Mouse (Mus musculus) spleen, adult 12 weeks (tissue): Measurements from ENCODE around the gene Olfr809.

Experiments used
- DNase-seq: peaks from one replicate; pipeline ENCODE4 v3.0.0; 2022; ENCODE audit warnings: low spot score

Olfr809 gene

DNA sequence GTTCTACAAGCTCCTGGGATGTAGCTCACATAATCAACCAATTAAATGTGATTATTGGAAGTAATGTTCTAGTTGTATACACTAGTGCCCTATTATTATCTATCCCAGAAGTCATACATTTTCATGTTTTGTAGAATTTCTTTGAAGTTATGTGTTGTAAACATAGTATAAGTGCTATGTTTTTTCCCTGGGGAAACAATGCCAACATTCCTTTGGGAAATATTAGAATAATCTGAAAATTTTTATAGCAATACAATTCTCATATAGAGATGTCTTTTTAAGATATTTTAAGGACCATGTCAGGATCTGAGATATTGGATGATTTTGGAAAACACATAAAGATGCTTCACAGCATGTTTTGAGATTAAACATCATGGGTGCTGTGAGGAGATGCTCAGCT, at the start of gene Olfr809:
Gene Olfr809, plus strand, starts transcription at position 301 of the 400 bp plus-strand sequence.
- no peak for DNase-seq

- no peak for DNase-seq
Observed at GRCm38 (mm10) chr10:129729275-129729674, 45.2 kb upstream of the Olfr809 start, which contains the start of gene Olfr805. Olfr805 (minus strand) TSS chr10:129729375.

GRCm38 (mm10) chr10:129741821-129742220, 32.6 kb upstream of the Olfr809 start, which contains the start of gene Olfr806:
Olfr806 (minus strand) TSS chr10:129741921.
- DNase-seq: no peak

DNA sequence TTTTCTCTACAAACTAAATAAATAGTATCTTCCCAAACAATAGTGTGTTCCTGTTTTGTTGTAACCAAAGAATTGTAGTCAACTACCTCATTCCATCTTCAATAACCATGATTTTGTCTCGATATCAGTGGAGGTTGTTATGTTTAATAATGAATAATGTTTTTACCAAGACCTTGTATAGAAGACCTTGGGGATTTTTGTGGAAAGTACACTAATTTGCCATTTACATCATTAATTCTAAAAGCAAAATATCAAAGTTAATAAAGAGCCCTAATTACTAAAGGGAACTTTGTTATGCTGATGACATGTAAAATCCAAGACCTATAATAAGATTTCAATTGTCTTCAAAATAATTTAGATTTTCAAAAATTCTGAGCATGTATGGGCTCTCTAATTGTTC, 16.7 kb upstream of the Olfr809 start, which contains the start of gene Olfr807:
Gene Olfr807, minus strand, starts transcription at position 101 of the 400 bp plus-strand sequence.
- DNase-seq: no peak

DNA sequence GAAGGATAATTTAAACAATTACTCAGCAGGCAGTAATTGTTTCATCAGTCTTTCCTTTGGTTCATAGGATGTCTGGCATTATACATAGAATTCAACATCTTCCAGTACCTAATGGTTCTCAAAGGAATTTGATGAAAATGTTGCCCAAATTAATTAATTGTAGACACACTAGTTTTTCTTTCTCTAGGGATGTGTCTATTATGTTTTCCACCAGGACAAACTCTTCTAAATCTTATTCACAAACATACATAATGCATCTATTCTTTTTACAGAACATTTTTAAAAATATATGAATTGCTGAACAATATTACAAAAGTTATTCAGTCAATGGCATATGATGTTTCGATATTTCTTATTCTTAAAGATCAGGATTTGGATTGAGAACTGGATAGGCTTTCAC, 9.3 kb upstream of the Olfr809 start, which contains the start of gene Olfr808:
Gene Olfr808, plus strand, starts transcription at position 301 of the 400 bp plus-strand sequence.
- no peak for DNase-seq

DNA sequence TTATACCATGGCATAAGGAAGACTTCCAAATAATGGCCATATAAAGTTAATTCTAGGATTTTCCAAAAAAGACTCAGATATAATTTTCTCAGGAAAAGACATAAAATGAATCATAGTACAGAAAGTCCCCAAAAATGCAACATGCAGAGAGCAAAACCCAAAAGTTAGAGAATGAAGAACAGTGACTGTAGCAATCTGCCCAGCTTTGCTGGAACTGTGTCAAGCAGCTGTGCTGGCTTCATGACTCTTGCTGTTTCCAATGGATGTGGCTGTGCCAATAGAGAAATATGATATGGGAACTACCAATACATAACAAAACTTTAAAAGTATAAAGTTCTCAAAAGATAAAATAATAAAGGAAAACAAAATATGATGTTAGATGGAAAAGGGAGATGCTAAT, 3.7 kb downstream of the Olfr809 start:
- no peak for DNase-seq

GRCm38 (mm10) chr10:129794817-129795216, 20.4 kb downstream of the Olfr809 start, which contains the start of gene Olfr810:
Olfr810 (minus strand) TSS chr10:129794917.
- no peak for DNase-seq

GRCm38 (mm10) chr10:129804296-129804695, 29.9 kb downstream of the Olfr809 start, which contains the start of gene Olfr811:
Olfr811 (minus strand) TSS chr10:129804396.
- DNase-seq: no peak
